Mouse (Mus musculus) neural tube, embryonic 12.5 days (tissue): ENCODE data around the gene Tjp3. TPM values are rescaled to one million over a fixed set of nuclear protein-coding genes. Genes with fewer than 3 reads are reported as not detected.

Experiments used
- ATAC-seq: fragments of 200-750 bp; cut with Nextera tagmentation; 2 replicates; pipeline ENCODE4 v1.8.0; 2017; ENCODE audit warnings: low read depth, mild to moderate bottlenecking, moderate TSS enrichment, moderate library complexity; ENCODE audit not compliant: low FRiP score
- H3K27ac ChIP-seq: fragments of 300-500 bp; sonication (generic); 2 replicates; pipeline ENCODE4 v1.5.1; 2016
- H3K27me3 ChIP-seq: fragments of 300-500 bp; sonication (generic); replicated peaks from 2 replicates; pipeline ENCODE4 v1.6.1; 2016; ENCODE audit warnings: mild to moderate bottlenecking
- H3K36me3 ChIP-seq: fragments of 300-500 bp; sonication (generic); 2 replicates; pipeline ENCODE4 v1.6.1; 2016; ENCODE audit warnings: mild to moderate bottlenecking
- H3K4me1 ChIP-seq: fragments of 300-500 bp; sonication (generic); 2 replicates; pipeline ENCODE4 v1.6.1; 2016
- H3K4me2 ChIP-seq: fragments of 300-500 bp; sonication (generic); replicated peaks from 2 replicates; pipeline ENCODE4 v1.6.1; 2016; ENCODE audit warnings: mild to moderate bottlenecking
- H3K4me3 ChIP-seq: fragments of 300-500 bp; sonication (generic); 2 replicates; pipeline ENCODE4 v1.5.1; 2016
- H3K9ac ChIP-seq: fragments of 300-500 bp; sonication (generic); 2 replicates; pipeline ENCODE4 v1.6.1; 2016; ENCODE audit warnings: mild to moderate bottlenecking
- H3K9me3 ChIP-seq: fragments of 300-500 bp; sonication (generic); 2 replicates; pipeline ENCODE4 v1.6.1; 2016; ENCODE audit warnings: mild to moderate bottlenecking
- WGBS: fragments of 180-500 bp; shearing (Covaris S2); methylation state at CpG from one replicate; pipeline ENCODE4 v1.1.7; 2016; 5-methylcytosine and 5-hydroxymethylcytosine counted together
- polyA plus RNA-seq: library from polyadenylated mRNA; unstranded; fragments of >200 nt; fragmentation: Nextera tagmentation; extraction: Ambion mirVana; gene quantifications from 2 replicates; pipeline ENCODE4 v1.2.1, GENCODE M21; 2016

Tjp3 gene
- polyA plus RNA-seq, 1 experiment from 2014 or later, result 3.9 TPM

DNA sequence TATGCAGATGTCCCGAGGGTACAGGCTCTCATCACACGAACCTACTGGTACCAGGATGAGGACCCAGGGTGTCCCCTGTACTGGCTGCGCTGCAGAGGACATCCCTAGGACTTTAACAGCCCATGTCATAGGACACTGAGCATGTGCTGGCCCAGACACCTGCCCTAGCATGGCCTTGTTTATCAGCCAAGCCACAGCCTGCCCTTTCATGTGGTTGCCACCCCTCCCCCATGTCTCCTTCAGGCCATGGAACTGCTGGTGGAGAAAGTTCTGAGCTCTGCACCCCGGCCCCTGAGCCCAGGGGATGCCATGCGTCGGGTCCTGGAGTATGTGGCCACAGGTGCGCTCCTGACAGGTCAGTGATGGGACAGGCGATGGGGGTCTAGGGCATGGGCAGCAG is 41.9 kb downstream of the Tjp3 start:
- no peaks in the 10 kb centered on the region for H3K36me3 ChIP-seq
- H3K4me1 ChIP-seq, result peaks cover 14% of the 10 kb centered on the region
- 85% methylated on average over 8 of the region's 8 CpGs for WGBS
- H3K9ac ChIP-seq, result no peak overlapping the region
- no peak overlapping the region for H3K4me3 ChIP-seq
- no peaks in the 10 kb centered on the region for H3K9me3 ChIP-seq
- ATAC-seq, result no peak
- peaks cover 41% of the 10 kb centered on the region for H3K27me3 ChIP-seq
- no peak overlapping the region for H3K4me2 ChIP-seq
- H3K27ac ChIP-seq, result no peak overlapping the region

GRCm38 (mm10) chr10:81247804-81248203 is 43.6 kb downstream of the Tjp3 start:
- WGBS, result 97% methylated on average over 2 of the region's 2 CpGs
- peaks cover 34% of the 10 kb centered on the region for H3K27me3 ChIP-seq
- no peak overlapping the region for H3K4me3 ChIP-seq
- 0 out of 2 replicates have a peak, but pooled peaks cover 3% of the 10 kb centered on the region for H3K36me3 ChIP-seq
- no peak overlapping the region for H3K27ac ChIP-seq
- H3K9me3 ChIP-seq, result no peaks in the 10 kb centered on the region
- peaks cover 10% of the 10 kb centered on the region for H3K4me1 ChIP-seq
- H3K4me2 ChIP-seq, result no peak overlapping the region
- no peak overlapping the region for H3K9ac ChIP-seq
- no peak for ATAC-seq

DNA sequence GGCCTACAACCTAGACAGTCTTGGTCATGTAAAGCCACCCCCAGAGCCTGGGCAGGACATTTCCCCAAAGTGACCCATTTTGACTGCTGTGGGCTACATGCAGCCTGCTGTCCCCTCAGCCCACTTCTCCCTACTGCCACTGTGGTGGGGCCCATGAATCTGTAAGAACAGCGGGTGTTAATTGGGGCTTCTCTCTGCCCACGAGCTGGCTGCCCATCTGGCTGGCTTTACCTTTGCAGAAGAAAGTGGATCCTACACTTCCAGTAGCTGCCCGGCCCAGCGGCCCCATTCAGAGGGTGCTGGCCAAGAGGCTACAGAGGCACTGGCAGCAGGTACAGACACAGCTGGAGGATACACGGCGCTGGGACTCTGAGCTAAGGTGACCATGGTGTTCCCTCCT is 46.2 kb downstream of the Tjp3 start:
- H3K9ac ChIP-seq, result no peak overlapping the region
- H3K27ac ChIP-seq, result no peak overlapping the region
- 86% methylated on average over 6 of the region's 6 CpGs for WGBS
- no peaks in the 10 kb centered on the region for H3K9me3 ChIP-seq
- no peak overlapping the region for H3K4me3 ChIP-seq
- peaks cover under 1% of the 10 kb centered on the region; the same call in 1 of the 2 replicates for H3K4me1 ChIP-seq
- 0 out of 2 replicates have a peak, but pooled peaks cover 3% of the 10 kb centered on the region for H3K36me3 ChIP-seq
- no peak for ATAC-seq
- no peak overlapping the region for H3K4me2 ChIP-seq
- peaks cover 26% of the 10 kb centered on the region for H3K27me3 ChIP-seq

- peak; percentile 60 for ATAC-seq
- WGBS, result 9% methylated on average over 17 of the region's 17 CpGs
- H3K4me3 ChIP-seq, result no peak overlapping the region
- H3K9ac ChIP-seq, result no peak overlapping the region
- peaks cover 32% of the 10 kb centered on the region for H3K27me3 ChIP-seq
- H3K4me2 ChIP-seq, result no peak overlapping the region
- 0 out of 2 replicates have a peak, but pooled peaks cover 3% of the 10 kb centered on the region for H3K36me3 ChIP-seq
- H3K27ac ChIP-seq, result no peak overlapping the region
- H3K9me3 ChIP-seq, result no peaks in the 10 kb centered on the region
- H3K4me1 ChIP-seq, result peaks cover 6% of the 10 kb centered on the region; the same call in 1 of the 2 replicates
Observed at GRCm38 (mm10) chr10:81244595-81244994, 46.8 kb downstream of the Tjp3 start.

- Histone ChIP-seq H3K27me3 (peaks cover 36% of the 10 kb centered on the region), H3K27ac (no peak overlapping the region), H3K9ac (no peak overlapping the region), H3K4me2 (no peak overlapping the region), H3K4me1 (peaks cover 7% of the 10 kb centered on the region; the same call in 1 of the 2 replicates), H3K9me3 (no peaks in the 10 kb centered on the region), H3K4me3 (no peak overlapping the region), H3K36me3 (0 out of 2 replicates have a peak, but pooled peaks cover 3% of the 10 kb centered on the region)
- WGBS, result 76% methylated on average over 4 of the region's 4 CpGs
- no peak for ATAC-seq
Observed at GRCm38 (mm10) chr10:81244146-81244545, 47.2 kb downstream of the Tjp3 start.

DNA sequence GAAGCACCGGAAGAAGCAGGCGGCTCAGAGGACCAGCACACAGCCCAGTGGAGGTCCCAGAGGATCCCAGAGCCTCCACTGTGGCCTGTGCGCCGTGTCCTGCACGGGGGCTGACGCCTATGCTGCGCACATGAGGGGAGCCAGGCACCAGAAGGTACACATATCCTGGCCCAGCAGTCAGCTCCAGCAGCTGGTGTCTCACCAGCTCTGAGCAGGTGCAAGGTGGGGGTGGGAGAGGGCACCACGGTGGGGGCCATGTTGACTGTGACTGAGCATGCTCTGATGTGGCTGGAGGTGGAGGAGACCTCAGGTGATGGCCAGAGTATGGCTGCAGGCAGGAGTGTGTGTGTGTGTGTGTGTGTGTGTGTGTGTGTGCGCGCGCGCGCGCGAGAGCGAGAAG is 49.4 kb downstream of the Tjp3 start:
- Histone ChIP-seq H3K36me3 (0 out of 2 replicates have a peak, but pooled peaks cover 3% of the 10 kb centered on the region), H3K27ac (no peak overlapping the region), H3K27me3 (peaks cover 48% of the 10 kb centered on the region), H3K4me2 (no peak overlapping the region), H3K9me3 (no peaks in the 10 kb centered on the region), H3K9ac (no peak overlapping the region), H3K4me1 (peaks cover 7% of the 10 kb centered on the region; the same call in 1 of the 2 replicates), H3K4me3 (0 out of 2 replicates have a peak overlapping the region, but pooled peaks have one; percentile 3)
- WGBS, result 90% methylated on average over 16 of the region's 16 CpGs
- no peak for ATAC-seq

- Histone ChIP-seq H3K36me3 (0 out of 2 replicates have a peak, but pooled peaks cover 3% of the 10 kb centered on the region), H3K9ac (no peak overlapping the region), H3K4me1 (peaks cover 7% of the 10 kb centered on the region; the same call in 1 of the 2 replicates), H3K9me3 (no peaks in the 10 kb centered on the region), H3K27me3 (peaks cover 53% of the 10 kb centered on the region), H3K27ac (no peak overlapping the region), H3K4me3 (no peak overlapping the region), H3K4me2 (no peak overlapping the region)
- whole genome bisulfite sequencing, result 20% methylated on average over 13 of the region's 13 CpGs
- no peak for ATAC-seq
Observed at GRCm38 (mm10) chr10:81240876-81241275, 50.5 kb downstream of the Tjp3 start.

DNA sequence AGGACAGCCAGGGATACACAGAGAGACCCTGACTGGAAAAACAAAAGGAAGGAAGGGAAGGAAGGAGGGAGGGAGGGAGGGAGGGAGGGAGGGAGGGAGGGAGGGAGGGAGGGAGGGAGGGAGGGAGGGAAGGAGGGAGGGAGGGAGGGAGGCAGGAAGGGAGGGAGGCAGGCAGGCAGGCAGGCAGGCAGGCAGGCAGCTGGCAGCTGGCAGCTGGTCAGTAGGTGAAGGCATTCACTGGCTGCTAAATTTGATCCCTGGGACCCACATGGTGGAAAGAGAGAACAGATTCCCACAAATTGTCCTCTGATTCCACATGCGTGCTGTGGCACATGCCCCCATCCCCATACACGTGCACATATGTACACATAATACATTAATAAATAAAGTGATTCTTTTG is 52.8 kb downstream of the Tjp3 start:
- no peaks in the 10 kb centered on the region for H3K9me3 ChIP-seq
- H3K36me3 ChIP-seq, result no peaks in the 10 kb centered on the region
- peaks cover 9% of the 10 kb centered on the region for H3K4me1 ChIP-seq
- no peak overlapping the region for H3K4me3 ChIP-seq
- no peak overlapping the region for H3K27ac ChIP-seq
- no peak for ATAC-seq
- no peak overlapping the region for H3K4me2 ChIP-seq
- 78% methylated on average over 2 of the region's 2 CpGs for WGBS
- H3K9ac ChIP-seq, result no peak overlapping the region
- peaks cover 47% of the 10 kb centered on the region for H3K27me3 ChIP-seq

DNA sequence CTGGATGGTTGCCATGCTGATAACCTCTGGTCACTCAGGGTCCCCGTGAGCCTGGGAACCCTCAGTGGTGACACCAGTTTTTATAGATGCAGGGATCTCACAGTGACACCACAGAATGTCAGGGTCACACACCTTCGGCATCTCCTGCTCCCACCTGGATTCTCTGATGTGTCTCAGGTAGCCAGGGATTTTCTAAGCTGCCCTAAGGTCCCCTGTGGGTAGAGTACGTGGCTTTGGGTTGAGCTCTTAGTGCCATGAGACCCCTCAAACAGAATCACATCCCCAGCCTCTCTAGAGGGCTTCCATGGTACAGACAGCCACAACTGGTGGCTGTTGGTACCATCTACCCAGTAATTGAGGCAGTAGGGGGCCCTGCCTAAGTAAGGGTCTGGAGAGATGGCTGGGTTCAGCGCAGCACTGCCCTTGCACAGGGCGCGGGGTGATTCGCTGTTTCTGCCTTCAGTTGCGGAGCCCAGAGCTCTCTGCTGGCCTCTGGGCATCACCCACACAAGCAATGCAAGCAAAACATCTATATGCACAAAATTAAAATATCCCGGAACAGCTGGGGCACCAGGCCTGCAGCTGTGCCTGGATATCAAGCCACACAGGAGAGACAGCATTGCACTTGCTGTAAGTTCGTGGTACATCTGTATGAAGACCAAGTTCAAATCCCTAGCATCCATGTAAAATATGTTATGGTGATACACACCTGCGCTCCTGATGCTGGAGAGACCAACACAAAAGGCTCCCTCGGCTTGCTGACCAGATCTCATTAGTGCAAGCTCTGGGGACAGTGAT is 54.7 kb downstream of the Tjp3 start:
- Histone ChIP-seq H3K36me3 (no peaks in the 10 kb centered on the region), H3K9ac (no peak overlapping the region), H3K27me3 (peaks cover 37% of the 10 kb centered on the region), H3K4me3 (no peak overlapping the region), H3K4me2 (no peak overlapping the region), H3K27ac (no peak overlapping the region), H3K9me3 (no peaks in the 10 kb centered on the region), H3K4me1 (peaks cover 14% of the 10 kb centered on the region)
- no peak for ATAC-seq
- WGBS, result 85% methylated on average over 12 of the region's 12 CpGs

DNA sequence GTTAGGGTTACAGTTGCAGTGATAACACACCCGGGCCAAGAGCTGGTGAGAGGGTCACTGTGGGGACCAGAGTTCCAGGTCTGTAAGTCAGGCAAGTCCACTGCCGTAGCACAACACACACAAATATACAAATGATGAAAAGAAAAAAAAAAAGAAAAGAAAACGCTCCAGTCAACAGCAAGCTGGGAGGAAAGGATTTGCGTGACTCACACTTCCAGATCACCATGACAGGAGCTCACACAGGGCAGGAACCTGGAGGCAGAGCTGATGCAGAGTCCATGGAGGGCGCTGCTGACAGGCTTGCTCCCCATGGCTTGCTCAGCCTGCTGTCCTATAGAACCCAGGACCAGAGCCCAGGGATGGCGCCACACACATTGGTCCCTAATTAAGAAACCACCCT is 57.2 kb downstream of the Tjp3 start:
- Histone ChIP-seq H3K9ac (no peak overlapping the region), H3K27me3 (peaks cover 26% of the 10 kb centered on the region), H3K27ac (no peak overlapping the region), H3K9me3 (no peaks in the 10 kb centered on the region), H3K4me3 (no peak overlapping the region), H3K36me3 (no peaks in the 10 kb centered on the region), H3K4me1 (peaks cover 23% of the 10 kb centered on the region), H3K4me2 (peak overlapping the region; percentile 86)
- no peak for ATAC-seq
- 85% methylated on average over 6 of the region's 6 CpGs for WGBS

DNA sequence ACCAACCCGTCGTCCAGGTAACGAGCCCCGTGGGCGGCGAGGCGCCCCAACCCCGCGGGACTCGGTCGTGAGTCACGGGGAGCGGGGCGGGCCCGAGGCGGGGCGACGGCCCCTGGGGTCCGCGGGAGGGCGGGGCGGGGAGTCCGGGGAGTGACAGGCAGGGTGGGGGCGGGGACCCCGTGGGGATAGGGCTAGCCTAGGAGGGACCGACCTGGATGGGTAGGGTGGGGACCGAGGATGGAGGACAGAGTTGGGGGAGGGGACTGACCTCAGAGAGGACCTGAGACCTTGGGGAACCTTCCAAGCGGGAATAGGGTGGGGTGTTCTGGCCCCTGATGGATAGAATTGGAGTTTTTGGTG is 58.2 kb downstream of the Tjp3 start:
- Histone ChIP-seq H3K4me3 (peak overlapping the region; percentile 79), H3K4me1 (peaks cover 28% of the 10 kb centered on the region), H3K9ac (peak overlapping the region; percentile 84), H3K9me3 (no peaks in the 10 kb centered on the region), H3K4me2 (peak overlapping the region; percentile 86), H3K27me3 (peaks cover 20% of the 10 kb centered on the region; the same call in 1 of the 2 replicates), H3K27ac (no peak overlapping the region), H3K36me3 (no peaks in the 10 kb centered on the region)
- peak; percentile 53 for ATAC-seq
- under 1% methylated on average over 28 of the region's 28 CpGs for WGBS

GRCm38 (mm10) chr10:81232580-81233225 is 58.7 kb downstream of the Tjp3 start, which contains the start of gene Zfr2:
Gene Zfr2 (plus strand): TSS chr10:81233155.
- Histone ChIP-seq H3K4me3 (peak within 1 kb of the TSS; percentile 79), H3K36me3 (no peaks in the 10 kb centered on the region), H3K4me1 (peaks cover 30% of the 10 kb centered on the region), H3K27me3 (peaks cover 15% of the 10 kb centered on the region; the same call in 1 of the 2 replicates), H3K4me2 (peak within 1 kb of the TSS; percentile 86), H3K27ac (no peak within 1 kb of the TSS), H3K9ac (peak within 1 kb of the TSS; percentile 84), H3K9me3 (no peaks in the 10 kb centered on the region)
- 9% methylated on average over 29 of the region's 29 CpGs for WGBS
- peak; percentile 65 for ATAC-seq
